Mouse (Mus musculus) heart, adult 2 months (tissue): ENCODE measurements at regions not wholly inside any gene's neighbourhood (a gene's known extent, or its start where the extent isn't known, plus 50 kb on each side); places are given as distances from the start of the nearest gene placed in this dataset.

ENCODE experiments used
- DNase-seq, 2 experiments: peaks; one replicate each; pipeline ENCODE4 v3.0.0; 2021
- H3K27ac ChIP-seq: fragments of 200-600 bp; 2 replicates; pipeline ENCODE4 v1.8.1; 2022
- H3K27me3 ChIP-seq: fragments of 200-500 bp; 2 replicates; pipeline ENCODE4 v1.6.1; 2012; ENCODE audit warnings: mild to moderate bottlenecking, low read length, inconsistent platforms, mixed read lengths; ENCODE audit not compliant: control insufficient read depth, insufficient read depth
- H3K36me3 ChIP-seq: fragments of 200-500 bp; 2 replicates; pipeline ENCODE4 v1.6.1; 2012; ENCODE audit warnings: low read length, inconsistent platforms; ENCODE audit not compliant: control insufficient read depth, insufficient read depth
- H3K4me1 ChIP-seq: fragments of 200-500 bp; 2 replicates; pipeline ENCODE4 v1.6.1; 2011; ENCODE audit warnings: low read length; ENCODE audit not compliant: control insufficient read depth, insufficient read depth
- H3K4me3 ChIP-seq: fragments of 200-600 bp; 2 replicates; pipeline ENCODE4 v1.8.1; 2022
- H3K79me2 ChIP-seq: fragments of 200-500 bp; replicated peaks from 2 replicates; pipeline ENCODE4 v1.6.1; 2012; ENCODE audit warnings: mild to moderate bottlenecking, inconsistent platforms, low read length, moderate library complexity, mixed read lengths; ENCODE audit not compliant: control insufficient read depth, insufficient read depth
- H3K9ac ChIP-seq: fragments of 200-500 bp; 2 replicates; pipeline ENCODE4 v1.6.1; 2012; ENCODE audit warnings: low read depth, mild to moderate bottlenecking, control low read depth, inconsistent platforms, low read length, mixed read lengths
- CTCF ChIP-seq: fragments of 200-600 bp; IDR thresholded peaks from 2 replicates; pipeline ENCODE4 v1.8.1; 2022; ENCODE audit warnings: antibody characterized with exemption, mild to moderate bottlenecking, moderate library complexity
- EP300 ChIP-seq: fragments of 200-500 bp; IDR thresholded peaks from 2 replicates; pipeline ENCODE4 v1.6.1; 2011; ENCODE audit warnings: low read depth, low read length, control low read depth; ENCODE audit not compliant: insufficient read depth
- POLR2A ChIP-seq: fragments of 200-500 bp; IDR thresholded peaks from 2 replicates; pipeline ENCODE4 v1.6.1; 2011; ENCODE audit warnings: mild to moderate bottlenecking, low read depth, low read length, control low read depth; ENCODE audit not compliant: insufficient read depth
- whole genome bisulfite sequencing: fragments of 180-500 bp; shearing (Covaris S2); methylation state at CpG from one replicate; pipeline ENCODE4 v1.1.7; 2018; 5-methylcytosine and 5-hydroxymethylcytosine counted together
- intact Hi-C: fragments of 180-260 bp; cut with DNase I; formaldehyde crosslinking; loops from one replicate; pipeline ENCODE4 v1.15.1; 2025

GRCm38 (mm10) chr14:61735541-61735940, 128.3 kb downstream of the Kcnrg start:
- no peaks in the 10 kb centered on the region for H3K79me2 ChIP-seq
- intact Hi-C loops: loop anchor here (5.0 kb wide), 1 partner anchor 88 kb away; no protein-coding TSS in a partner anchor
- H3K27me3 ChIP-seq: no peaks in the 10 kb centered on the region
- H3K9ac ChIP-seq: no peak overlapping the region
- no peaks in the 10 kb centered on the region for H3K36me3 ChIP-seq
- H3K4me3 ChIP-seq: no peak overlapping the region
- peaks cover 7% of the 10 kb centered on the region for H3K4me1 ChIP-seq
- 57% methylated on average over 6 of the region's 6 CpGs for WGBS
- no peak for DNase-seq
- TF ChIP-seq POLR2A (no peak), CTCF (no peak), EP300 (no peak)
- peak overlapping the region; percentile 32; the same call in 1 of the 2 replicates for H3K27ac ChIP-seq

- peak overlapping the region; percentile 41 for H3K4me3 ChIP-seq
- TF ChIP-seq POLR2A: 0 out of 2 replicates have a peak, but pooled peaks have one; percentile 25
- TF ChIP-seq EP300: 0 out of 2 replicates have a peak, but pooled peaks have one; percentile 27
- no peak for TF ChIP-seq CTCF
- H3K36me3 ChIP-seq: no peaks in the 10 kb centered on the region
- peak in 1 of 2 experiments; percentile 41 for DNase-seq
- no peak overlapping the region; the same call in 1 of the 2 replicates for H3K9ac ChIP-seq
- H3K4me1 ChIP-seq: peaks cover 7% of the 10 kb centered on the region
- peak overlapping the region; percentile 71 for H3K27ac ChIP-seq
- intact Hi-C loops: loop anchor here (2.0 to 5.0 kb wide), 2 partner anchors 50 to 89 kb away; no protein-coding TSS in a partner anchor
- H3K27me3 ChIP-seq: no peaks in the 10 kb centered on the region
- WGBS: 38% methylated on average over 16 of the region's 16 CpGs
- no peaks in the 10 kb centered on the region for H3K79me2 ChIP-seq
Measured at GRCm38 (mm10) chr14:61736384-61737322, 129.4 kb downstream of the Kcnrg start.

GRCm38 (mm10) chr14:61737504-61738040, 130.3 kb downstream of the Kcnrg start:
- Histone ChIP-seq H3K36me3 (no peaks in the 10 kb centered on the region), H3K27ac (peak overlapping the region; percentile 71), H3K4me1 (peaks cover 7% of the 10 kb centered on the region), H3K27me3 (no peaks in the 10 kb centered on the region), H3K4me3 (no peak overlapping the region; the same call in 1 of the 2 replicates), H3K79me2 (no peaks in the 10 kb centered on the region), H3K9ac (no peak overlapping the region)
- intact Hi-C loops: loop anchor here (2.0 to 5.0 kb wide), 2 partner anchors 51 to 90 kb away; no protein-coding TSS in a partner anchor
- TF ChIP-seq POLR2A: no peak
- no peak for TF ChIP-seq EP300
- no peak for TF ChIP-seq CTCF
- WGBS: 52% methylated on average over 6 of the region's 6 CpGs
- DNase-seq: peak; percentile 31 to 33

GRCm38 (mm10) chr14:61739453-61739852, 132.2 kb downstream of the Kcnrg start:
- Histone ChIP-seq H3K79me2 (no peaks in the 10 kb centered on the region), H3K27ac (no peak overlapping the region), H3K27me3 (no peaks in the 10 kb centered on the region), H3K4me3 (no peak overlapping the region), H3K9ac (no peak overlapping the region), H3K36me3 (no peaks in the 10 kb centered on the region), H3K4me1 (peaks cover 7% of the 10 kb centered on the region)
- WGBS: 97% methylated on average over 1 of the region's 1 CpGs
- TF ChIP-seq POLR2A (no peak), EP300 (no peak), CTCF (no peak)
- no peak for DNase-seq
- intact Hi-C loops: loop anchor here (5.0 kb wide), 1 partner anchor 92 kb away; no protein-coding TSS in a partner anchor

- H3K9ac ChIP-seq: no peak overlapping the region
- no peak for DNase-seq
- H3K36me3 ChIP-seq: no peaks in the 10 kb centered on the region
- H3K4me1 ChIP-seq: no peaks in the 10 kb centered on the region
- no peaks in the 10 kb centered on the region for H3K79me2 ChIP-seq
- TF ChIP-seq EP300 (no peak), POLR2A (no peak), CTCF (no peak)
- H3K4me3 ChIP-seq: no peak overlapping the region
- H3K27me3 ChIP-seq: no peaks in the 10 kb centered on the region
- 14% methylated on average over 4 of the region's 4 CpGs for WGBS
- intact Hi-C loops: no loop called here
- H3K27ac ChIP-seq: no peak overlapping the region
Measured at GRCm38 (mm10) chr14:61743855-61744408, 136.7 kb downstream of the Kcnrg start.
